Mouse (Mus musculus) inflammation-experienced regulatory T-cells, adult 6 months (primary cell): Measurements from ENCODE around the gene Paqr7. TPM values are rescaled to one million over a fixed set of nuclear protein-coding genes. Genes with fewer than 3 reads are reported as not detected.

ENCODE experiments used
- ATAC-seq: one replicate; pipeline ENCODE4 v1.8.0; 2017
- polyA plus RNA-seq, 3 experiments: library from polyadenylated mRNA; unstranded; fragments of 100-300 nt; shearing (Covaris generic); gene quantifications; one replicate each; pipeline ENCODE4 v1.2.1; 2017

Paqr7 gene
- 10 to 100 TPM; 22.5 to 35.0 (median 31.7) TPM for polyA plus RNA-seq

- peak; percentile 17 for ATAC-seq
These were observed at the start of gene Paqr7 for GRCm38 (mm10) chr4:134496595-134497210. Paqr7 (plus strand) TSS chr4:134496697.

- ATAC-seq = no peak
These were observed 48.5 kb upstream of the Paqr7 start for GRCm38 (mm10) chr4:134447966-134448365.

- no peak for ATAC-seq
These were observed 46.7 kb upstream of the Paqr7 start for GRCm38 (mm10) chr4:134449595-134450391.

GRCm38 (mm10) chr4:134450392-134451195 is 45.9 kb upstream of the Paqr7 start:
- ATAC-seq = no peak

- ATAC-seq = no peak
These were observed 45.0 kb upstream of the Paqr7 start for GRCm38 (mm10) chr4:134451484-134451883.

GRCm38 (mm10) chr4:134453619-134454400 is 42.7 kb upstream of the Paqr7 start:
- no peak for ATAC-seq

GRCm38 (mm10) chr4:134455310-134455709 is 41.2 kb upstream of the Paqr7 start:
- no peak for ATAC-seq

GRCm38 (mm10) chr4:134457130-134457825 is 39.2 kb upstream of the Paqr7 start:
- no peak for ATAC-seq

GRCm38 (mm10) chr4:134458856-134459255 is 37.6 kb upstream of the Paqr7 start:
- ATAC-seq = no peak

GRCm38 (mm10) chr4:134460277-134460676 is 36.2 kb upstream of the Paqr7 start:
- ATAC-seq = peak; percentile 48

- no peak for ATAC-seq
These were observed 35.2 kb upstream of the Paqr7 start for GRCm38 (mm10) chr4:134461252-134461651.

- ATAC-seq = no peak
These were observed 30.7 kb upstream of the Paqr7 start for GRCm38 (mm10) chr4:134465789-134466188.

GRCm38 (mm10) chr4:134466381-134467262 is 29.9 kb upstream of the Paqr7 start:
- no peak for ATAC-seq

- no peak for ATAC-seq
These were observed 28.9 kb upstream of the Paqr7 start for GRCm38 (mm10) chr4:134467435-134468214.

GRCm38 (mm10) chr4:134468215-134468575 is 28.3 kb upstream of the Paqr7 start, which contains the start of gene Stmn1:
Stmn1 (plus strand) TSS chr4:134468320.
- peak; percentile 87 for ATAC-seq

- ATAC-seq = peak; percentile 79
These were observed 27.8 kb upstream of the Paqr7 start for GRCm38 (mm10) chr4:134468578-134469266.

GRCm38 (mm10) chr4:134469341-134469796 is 27.1 kb upstream of the Paqr7 start:
- peak; percentile 11 for ATAC-seq

GRCm38 (mm10) chr4:134469985-134470384 is 26.5 kb upstream of the Paqr7 start:
- no peak for ATAC-seq

- no peak for ATAC-seq
These were observed 25.0 kb upstream of the Paqr7 start for GRCm38 (mm10) chr4:134471469-134471868.
